Mouse (Mus musculus) stomach, embryonic 14.5 days (tissue): Measurements from ENCODE around the gene Sema3b. TPM values are rescaled to one million over a fixed set of nuclear protein-coding genes. Genes with fewer than 3 reads are reported as not detected.

Experiments
- ATAC-seq: fragments of 200-750 bp; cut with Nextera tagmentation; 2 replicates; pipeline ENCODE4 v1.8.0; 2017; ENCODE audit warnings: low read depth, moderate TSS enrichment; ENCODE audit not compliant: insufficient number of reproducible peaks, insufficient read depth, low FRiP score
- H3K27ac ChIP-seq: fragments of 300-500 bp; sonication (generic); 2 replicates; pipeline ENCODE4 v1.5.1; 2014; ENCODE audit warnings: mild to moderate bottlenecking, low read length, moderate library complexity, mixed read lengths
- H3K27me3 ChIP-seq: fragments of 300-500 bp; sonication (generic); 2 replicates; pipeline ENCODE4 v1.6.1; 2014; ENCODE audit warnings: low read length, control low read depth, mixed read lengths; ENCODE audit not compliant: control insufficient read depth, insufficient read depth
- H3K36me3 ChIP-seq: fragments of 300-500 bp; sonication (generic); 2 replicates; pipeline ENCODE4 v1.6.1; 2014; ENCODE audit warnings: mild to moderate bottlenecking, control low read depth, low read length, moderate library complexity, mixed read lengths; ENCODE audit not compliant: control insufficient read depth, insufficient read depth
- H3K4me1 ChIP-seq: fragments of 300-500 bp; sonication (generic); 2 replicates; pipeline ENCODE4 v1.6.1; 2014; ENCODE audit warnings: low read length, control low read depth, mixed read lengths; ENCODE audit not compliant: control insufficient read depth, insufficient read depth
- H3K4me2 ChIP-seq: fragments of 300-500 bp; sonication (generic); replicated peaks from 2 replicates; pipeline ENCODE4 v1.6.1; 2014; ENCODE audit warnings: low read depth, low read length, control low read depth
- H3K4me3 ChIP-seq: fragments of 300-500 bp; sonication (generic); 2 replicates; pipeline ENCODE4 v1.5.1; 2014; ENCODE audit warnings: low read depth, low read length, control low read depth
- H3K9ac ChIP-seq: fragments of 300-500 bp; sonication (generic); replicated peaks from 2 replicates; pipeline ENCODE4 v1.6.1; 2014; ENCODE audit warnings: low read depth, mild to moderate bottlenecking, control low read depth, low read length, moderate library complexity, mixed read lengths
- H3K9me3 ChIP-seq: fragments of 300-500 bp; sonication (generic); 2 replicates; pipeline ENCODE4 v1.6.1; 2016; ENCODE audit warnings: low read depth, low read length, control low read depth; ENCODE audit not compliant: control insufficient read depth
- WGBS: fragments of 180-500 bp; shearing (Covaris S2); extraction: QIAGEN DNeasy Blood & Tissue Kit; methylation state at CpG from one replicate; pipeline ENCODE4 v1.1.7; 2014; 5-methylcytosine and 5-hydroxymethylcytosine counted together
- polyA plus RNA-seq: library from polyadenylated mRNA; unstranded; fragments of >200 nt; fragmentation: Nextera tagmentation; extraction: Ambion mirVana; gene quantifications from 2 replicates; pipeline ENCODE4 v1.2.1, GENCODE M21; 2014

Sema3b gene
- polyA plus RNA-seq, 1 experiment from 2014 or later = 6.1 TPM

- no peak overlapping the region for H3K9ac ChIP-seq
- 88% methylated on average over 12 of the region's 12 CpGs for WGBS
- H3K27me3 ChIP-seq = no peaks in the 10 kb centered on the region
- H3K4me2 ChIP-seq = no peak overlapping the region
- H3K9me3 ChIP-seq = no peaks in the 10 kb centered on the region
- peaks cover 57% of the 10 kb centered on the region for H3K4me1 ChIP-seq
- peaks cover 32% of the 10 kb centered on the region for H3K36me3 ChIP-seq
- H3K27ac ChIP-seq = no peak overlapping the region; the same call in 1 of the 2 replicates
- ATAC-seq = no peak
- no peak overlapping the region for H3K4me3 ChIP-seq
Measured at GRCm38 (mm10) chr9:107625351-107626128, 16.5 kb upstream of the Sema3b start.

- peaks cover 38% of the 10 kb centered on the region for H3K36me3 ChIP-seq
- no peaks in the 10 kb centered on the region for H3K27me3 ChIP-seq
- H3K4me1 ChIP-seq = peaks cover 56% of the 10 kb centered on the region
- 0 out of 2 replicates have a peak overlapping the region, but pooled peaks have one; percentile 21 for H3K27ac ChIP-seq
- no peak for ATAC-seq
- no peak overlapping the region for H3K9ac ChIP-seq
- 92% methylated on average over 3 of the region's 3 CpGs for WGBS
- no peak overlapping the region for H3K4me2 ChIP-seq
- H3K4me3 ChIP-seq = no peak overlapping the region
- no peaks in the 10 kb centered on the region for H3K9me3 ChIP-seq
Measured at GRCm38 (mm10) chr9:107624951-107625350, 15.9 kb upstream of the Sema3b start.

GRCm38 (mm10) chr9:107624539-107624938 is 15.5 kb upstream of the Sema3b start:
- Histone ChIP-seq H3K27me3 (no peaks in the 10 kb centered on the region), H3K9me3 (no peaks in the 10 kb centered on the region), H3K27ac (0 out of 2 replicates have a peak overlapping the region, but pooled peaks have one; percentile 21), H3K4me1 (peaks cover 56% of the 10 kb centered on the region), H3K36me3 (peaks cover 42% of the 10 kb centered on the region), H3K4me3 (no peak overlapping the region), H3K9ac (no peak overlapping the region), H3K4me2 (no peak overlapping the region)
- no peak for ATAC-seq
- 74% methylated on average over 5 of the region's 5 CpGs for WGBS

GRCm38 (mm10) chr9:107620954-107621353 is 11.9 kb upstream of the Sema3b start:
- Histone ChIP-seq H3K4me2 (no peak overlapping the region), H3K27ac (0 out of 2 replicates have a peak overlapping the region, but pooled peaks have one; percentile 15), H3K9me3 (no peaks in the 10 kb centered on the region), H3K36me3 (peaks cover 71% of the 10 kb centered on the region), H3K4me3 (no peak overlapping the region), H3K4me1 (peaks cover 38% of the 10 kb centered on the region), H3K9ac (no peak overlapping the region), H3K27me3 (no peaks in the 10 kb centered on the region)
- no peak for ATAC-seq

GRCm38 (mm10) chr9:107619546-107619879 is 10.5 kb upstream of the Sema3b start:
- ATAC-seq = 0 out of 2 replicates have a peak, but pooled peaks have one; percentile 6
- H3K27ac ChIP-seq = peak overlapping the region; percentile 82; the same call in 1 of the 2 replicates
- H3K9me3 ChIP-seq = no peaks in the 10 kb centered on the region
- H3K4me3 ChIP-seq = no peak overlapping the region
- no peaks in the 10 kb centered on the region for H3K27me3 ChIP-seq
- H3K4me1 ChIP-seq = peaks cover 31% of the 10 kb centered on the region
- H3K36me3 ChIP-seq = peaks cover 76% of the 10 kb centered on the region
- no peak overlapping the region for H3K9ac ChIP-seq
- WGBS = 63% methylated on average over 13 of the region's 13 CpGs
- no peak overlapping the region for H3K4me2 ChIP-seq

GRCm38 (mm10) chr9:107618778-107619545 is 9.9 kb upstream of the Sema3b start:
- peaks cover 76% of the 10 kb centered on the region for H3K36me3 ChIP-seq
- peak; percentile 63 for ATAC-seq
- H3K9me3 ChIP-seq = no peaks in the 10 kb centered on the region
- no peak overlapping the region for H3K4me3 ChIP-seq
- H3K9ac ChIP-seq = 0 out of 2 replicates have a peak overlapping the region, but pooled peaks have one; percentile 21
- WGBS = 29% methylated on average over 13 of the region's 13 CpGs
- H3K4me2 ChIP-seq = no peak overlapping the region
- H3K27ac ChIP-seq = peak overlapping the region; percentile 82; the same call in 1 of the 2 replicates
- no peaks in the 10 kb centered on the region for H3K27me3 ChIP-seq
- peaks cover 25% of the 10 kb centered on the region for H3K4me1 ChIP-seq

GRCm38 (mm10) chr9:107618098-107618497 is 9.1 kb upstream of the Sema3b start:
- no peak for ATAC-seq
- Histone ChIP-seq H3K4me3 (no peak overlapping the region), H3K36me3 (peaks cover 73% of the 10 kb centered on the region), H3K27me3 (no peaks in the 10 kb centered on the region), H3K4me1 (peaks cover 26% of the 10 kb centered on the region), H3K27ac (peak overlapping the region; percentile 82; the same call in 1 of the 2 replicates), H3K9ac (no peak overlapping the region), H3K9me3 (no peaks in the 10 kb centered on the region), H3K4me2 (no peak overlapping the region)
- 87% methylated on average over 6 of the region's 6 CpGs for WGBS

- Histone ChIP-seq H3K4me3 (no peak overlapping the region), H3K36me3 (peaks cover 72% of the 10 kb centered on the region), H3K9ac (no peak overlapping the region), H3K27me3 (no peaks in the 10 kb centered on the region), H3K4me1 (peaks cover 29% of the 10 kb centered on the region), H3K27ac (no peak overlapping the region), H3K4me2 (no peak overlapping the region), H3K9me3 (no peaks in the 10 kb centered on the region)
- 76% methylated on average over 2 of the region's 2 CpGs for WGBS
- no peak for ATAC-seq
Measured at GRCm38 (mm10) chr9:107617461-107617860, 8.4 kb upstream of the Sema3b start.
